Mouse (Mus musculus) brain, embryonic 14.5 days (tissue): ENCODE measurements around the gene Olfr834.

Experiments
- CTCF ChIP-seq: fragments of 200-500 bp; IDR thresholded peaks from 2 replicates; pipeline ENCODE4 v1.5.1; 2012; ENCODE audit warnings: inconsistent platforms, mild to moderate bottlenecking, moderate library complexity, borderline replicate concordance; ENCODE audit not compliant: insufficient read depth, insufficient read length; ENCODE audit errors: extremely low read depth
- POLR2A ChIP-seq: fragments of 200-500 bp; IDR thresholded peaks from 2 replicates; pipeline ENCODE4 v1.6.1; 2012; ENCODE audit warnings: mild to moderate bottlenecking, inconsistent platforms, borderline replicate concordance; ENCODE audit not compliant: poor library complexity, insufficient read depth, insufficient read length, severe bottlenecking; ENCODE audit errors: extremely low read depth

DNA sequence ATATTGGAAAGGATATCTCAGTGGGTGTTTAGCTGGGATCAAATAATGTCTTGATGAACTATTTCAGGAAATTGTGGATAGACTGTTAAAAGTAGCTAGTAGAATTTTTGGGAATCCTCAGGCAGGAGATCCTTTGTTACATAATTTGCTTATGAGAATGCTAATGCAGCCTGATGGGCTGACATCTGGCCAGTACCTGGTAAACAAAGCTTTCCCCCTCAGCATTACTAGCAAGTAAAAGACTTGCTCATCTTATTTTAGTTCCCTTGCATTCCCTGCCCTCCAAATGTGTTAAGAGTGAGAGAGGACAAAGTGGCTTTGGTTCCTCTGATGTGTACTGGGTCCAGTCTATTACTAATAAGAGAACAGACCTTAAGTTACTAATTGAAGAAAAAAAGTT lies 25.8 kb upstream of the Olfr834 start:
- TF ChIP-seq CTCF (no peak), POLR2A (no peak)
